Mouse (Mus musculus): ENCODE results near the gene Lin7b. TPM values are rescaled to one million over a fixed set of nuclear protein-coding genes. Genes with fewer than 3 reads are reported as not detected.

Gene Lin7b
- polyA plus RNA-seq, 1 experiment, result not detected

- Histone ChIP-seq H3K4me3 (ENCODE audit: insufficient read depth, low read depth, low read length) (peak overlapping the region; percentile 66), H3K4me1 (ENCODE audit: control insufficient read depth, insufficient read depth, low read length) (peaks cover 30% of the 10 kb centered on the region), H3K27ac (ENCODE audit: insufficient read depth, low read depth, low read length) (no peak overlapping the region)
- TF ChIP-seq POLR2A (IDR thresholded peaks at IDR 0.05; ENCODE audit: insufficient read depth, low read depth, low read length) (no peak; the same call in 1 of the 2 replicates), CTCF (IDR thresholded peaks at IDR 0.05; ENCODE audit: insufficient read depth, low read depth, low read length) (no peak)
- WGBS, result 7% methylated on average over 52 of the region's 52 CpGs
Measured at GRCm38 (mm10) chr7:45369836-45370474, 428 bp downstream of the Lin7b start.

- Histone ChIP-seq H3K4me1 (ENCODE audit: control insufficient read depth, insufficient read depth, low read length) (peaks cover 30% of the 10 kb centered on the region), H3K4me3 (ENCODE audit: insufficient read depth, low read depth, low read length) (no peak overlapping the region), H3K27ac (ENCODE audit: insufficient read depth, low read depth, low read length) (no peak overlapping the region)
- 76% methylated on average over 16 of the region's 16 CpGs for WGBS
- no peak for TF ChIP-seq CTCF (IDR thresholded peaks at IDR 0.05; ENCODE audit: insufficient read depth, low read depth, low read length)
- no peak for TF ChIP-seq POLR2A (IDR thresholded peaks at IDR 0.05; ENCODE audit: insufficient read depth, low read depth, low read length)
Measured at GRCm38 (mm10) chr7:45369022-45369745, 1.2 kb downstream of the Lin7b start.

- H3K27ac ChIP-seq (ENCODE audit: insufficient read depth, low read depth, low read length), result no peak overlapping the region
- TF ChIP-seq CTCF (IDR thresholded peaks at IDR 0.05; ENCODE audit: insufficient read depth, low read depth, low read length) (no peak), POLR2A (IDR thresholded peaks at IDR 0.05; ENCODE audit: insufficient read depth, low read depth, low read length) (no peak)
- 80% methylated on average over 15 of the region's 15 CpGs for WGBS
- peaks cover 30% of the 10 kb centered on the region for H3K4me1 ChIP-seq (ENCODE audit: control insufficient read depth, insufficient read depth, low read length)
- H3K4me3 ChIP-seq (ENCODE audit: insufficient read depth, low read depth, low read length), result peak overlapping the region; percentile 75
Measured at GRCm38 (mm10) chr7:45368178-45368577, 2.2 kb downstream of the Lin7b start.

- H3K4me1 ChIP-seq (ENCODE audit: control insufficient read depth, insufficient read depth, low read length), result peaks cover 30% of the 10 kb centered on the region
- peak overlapping the region; percentile 63 for H3K27ac ChIP-seq (ENCODE audit: insufficient read depth, low read depth, low read length)
- TF ChIP-seq POLR2A (IDR thresholded peaks at IDR 0.05; ENCODE audit: insufficient read depth, low read depth, low read length) (no peak; the same call in none of the 2 replicates), CTCF (IDR thresholded peaks at IDR 0.05; ENCODE audit: insufficient read depth, low read depth, low read length) (peak; percentile 93)
- H3K4me3 ChIP-seq (ENCODE audit: insufficient read depth, low read depth, low read length), result peak overlapping the region; percentile 75
- under 1% methylated on average over 69 of the region's 70 CpGs for WGBS
Measured at GRCm38 (mm10) chr7:45367020-45367880, 3.1 kb downstream of the Lin7b start.

GRCm38 (mm10) chr7:45366652-45367019, 3.7 kb downstream of the Lin7b start, which contains the start of gene Ppfia3:
Ppfia3 (minus strand) TSS chr7:45367019.
- under 1% methylated on average over 24 of the region's 26 CpGs for WGBS
- no peak for TF ChIP-seq CTCF (IDR thresholded peaks at IDR 0.05; ENCODE audit: insufficient read depth, low read depth, low read length)
- no peak for TF ChIP-seq POLR2A (IDR thresholded peaks at IDR 0.05; ENCODE audit: insufficient read depth, low read depth, low read length)
- peak within 1 kb of the TSS; percentile 63 for H3K27ac ChIP-seq (ENCODE audit: insufficient read depth, low read depth, low read length)

GRCm38 (mm10) chr7:45365742-45366651, 4.4 kb downstream of the Lin7b start:
- no peak overlapping the region for H3K27ac ChIP-seq (ENCODE audit: insufficient read depth, low read depth, low read length)
- H3K4me1 ChIP-seq (ENCODE audit: control insufficient read depth, insufficient read depth, low read length), result peaks cover 39% of the 10 kb centered on the region
- peak overlapping the region; percentile 66 for H3K4me3 ChIP-seq (ENCODE audit: insufficient read depth, low read depth, low read length)
- TF ChIP-seq CTCF (IDR thresholded peaks at IDR 0.05; ENCODE audit: insufficient read depth, low read depth, low read length) (no peak), POLR2A (IDR thresholded peaks at IDR 0.05; ENCODE audit: insufficient read depth, low read depth, low read length) (no peak)
- WGBS, result 6% methylated on average over 35 of the region's 35 CpGs

More at GRCm38 (mm10) chr7:45366652-45367019, 3.7 kb downstream of the Lin7b start, which contains the start of gene Ppfia3:
- H3K4me3 ChIP-seq (ENCODE audit: insufficient read depth, low read depth, low read length), result peak within 1 kb of the TSS; percentile 75
- H3K4me1 ChIP-seq (ENCODE audit: control insufficient read depth, insufficient read depth, low read length), result peaks cover 33% of the 10 kb centered on the region

GRCm38 (mm10) chr7:45363983-45364382, 6.4 kb downstream of the Lin7b start:
- Histone ChIP-seq H3K27ac (ENCODE audit: insufficient read depth, low read depth, low read length) (no peak overlapping the region), H3K4me1 (ENCODE audit: control insufficient read depth, insufficient read depth, low read length) (peaks cover 25% of the 10 kb centered on the region), H3K4me3 (ENCODE audit: insufficient read depth, low read depth, low read length) (no peak overlapping the region)
- 95% methylated on average over 2 of the region's 2 CpGs for WGBS
- TF ChIP-seq CTCF (IDR thresholded peaks at IDR 0.05; ENCODE audit: insufficient read depth, low read depth, low read length) (no peak), POLR2A (IDR thresholded peaks at IDR 0.05; ENCODE audit: insufficient read depth, low read depth, low read length) (no peak)

- no peak overlapping the region for H3K27ac ChIP-seq (ENCODE audit: insufficient read depth, low read depth, low read length)
- H3K4me3 ChIP-seq (ENCODE audit: insufficient read depth, low read depth, low read length), result no peak overlapping the region
- TF ChIP-seq CTCF (IDR thresholded peaks at IDR 0.05; ENCODE audit: insufficient read depth, low read depth, low read length) (no peak), POLR2A (IDR thresholded peaks at IDR 0.05; ENCODE audit: insufficient read depth, low read depth, low read length) (no peak)
- H3K4me1 ChIP-seq (ENCODE audit: control insufficient read depth, insufficient read depth, low read length), result peaks cover 14% of the 10 kb centered on the region
- 35% methylated on average over 13 of the region's 13 CpGs for WGBS
Measured at GRCm38 (mm10) chr7:45362801-45363200, 7.6 kb downstream of the Lin7b start.

All from olfactory bulb, adult 2 months (tissue).